Mouse (Mus musculus) subcutaneous adipose tissue, adult 2 months (tissue): Measurements from ENCODE around the gene Gm10260. TPM values are rescaled to one million over a fixed set of nuclear protein-coding genes. Genes with fewer than 3 reads are reported as not detected.

Experiments
- polyA plus RNA-seq: library from polyadenylated mRNA; depleted of rRNA; stranded (reverse); fragments of >200 nt; gene quantifications from 2 replicates; pipeline ENCODE4 v1.2.3, GENCODE M21; 2012; ENCODE audit warnings: low replicate concordance; rRNA removed

Gm10260 gene
- 4.4 and 5.8 TPM in 2 replicates for polyA plus RNA-seq

DNA sequence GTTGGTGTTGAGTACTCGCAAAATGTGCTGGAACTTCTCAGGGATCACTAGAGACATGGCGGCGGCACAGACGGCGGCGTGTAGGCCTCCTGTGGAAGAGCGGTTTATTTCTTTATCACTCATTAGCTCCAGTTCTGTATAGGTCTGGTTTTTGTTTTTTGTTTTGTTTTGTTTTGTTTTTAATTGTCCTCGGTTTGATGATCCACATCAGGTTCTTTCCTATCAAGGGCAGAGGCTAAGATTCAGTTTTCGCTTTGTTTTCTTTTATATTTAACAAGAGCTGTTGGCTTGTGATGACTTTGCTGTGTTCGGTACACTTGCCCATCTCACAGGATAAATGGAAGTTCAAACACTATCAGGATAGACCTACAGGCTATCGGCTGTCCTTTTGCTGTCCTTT lies at the start of gene Gm10260:
Gene Gm10260, minus strand, starts transcription at position 101 of the 400 bp plus-strand sequence.

